Mouse (Mus musculus) heart, adult 2 months (tissue): ENCODE data around the gene Ttc39a. TPM values are rescaled to one million over a fixed set of nuclear protein-coding genes. Genes with fewer than 3 reads are reported as not detected.
A peak's percentile ranks its signal among the peaks of the same experiment; 100 is the strongest.

Experiments
- DNase-seq, 2 experiments: peaks; one replicate each; pipeline ENCODE4 v3.0.0; 2021
- H3K27ac ChIP-seq: fragments of 200-600 bp; 2 replicates; pipeline ENCODE4 v1.8.1; 2022
- H3K27me3 ChIP-seq: fragments of 200-500 bp; 2 replicates; pipeline ENCODE4 v1.6.1; 2012; ENCODE audit warnings: mild to moderate bottlenecking, low read length, inconsistent platforms, mixed read lengths; ENCODE audit not compliant: control insufficient read depth, insufficient read depth
- H3K36me3 ChIP-seq: fragments of 200-500 bp; 2 replicates; pipeline ENCODE4 v1.6.1; 2012; ENCODE audit warnings: low read length, inconsistent platforms; ENCODE audit not compliant: control insufficient read depth, insufficient read depth
- H3K4me1 ChIP-seq: fragments of 200-500 bp; 2 replicates; pipeline ENCODE4 v1.6.1; 2011; ENCODE audit warnings: low read length; ENCODE audit not compliant: control insufficient read depth, insufficient read depth
- H3K4me3 ChIP-seq: fragments of 200-600 bp; 2 replicates; pipeline ENCODE4 v1.8.1; 2022
- H3K79me2 ChIP-seq: fragments of 200-500 bp; replicated peaks from 2 replicates; pipeline ENCODE4 v1.6.1; 2012; ENCODE audit warnings: mild to moderate bottlenecking, inconsistent platforms, low read length, moderate library complexity, mixed read lengths; ENCODE audit not compliant: control insufficient read depth, insufficient read depth
- H3K9ac ChIP-seq: fragments of 200-500 bp; 2 replicates; pipeline ENCODE4 v1.6.1; 2012; ENCODE audit warnings: low read depth, mild to moderate bottlenecking, control low read depth, inconsistent platforms, low read length, mixed read lengths
- CTCF ChIP-seq: fragments of 200-600 bp; IDR thresholded peaks from 2 replicates; pipeline ENCODE4 v1.8.1; 2022; ENCODE audit warnings: antibody characterized with exemption, mild to moderate bottlenecking, moderate library complexity
- EP300 ChIP-seq: fragments of 200-500 bp; IDR thresholded peaks from 2 replicates; pipeline ENCODE4 v1.6.1; 2011; ENCODE audit warnings: low read depth, low read length, control low read depth; ENCODE audit not compliant: insufficient read depth
- POLR2A ChIP-seq: fragments of 200-500 bp; IDR thresholded peaks from 2 replicates; pipeline ENCODE4 v1.6.1; 2011; ENCODE audit warnings: mild to moderate bottlenecking, low read depth, low read length, control low read depth; ENCODE audit not compliant: insufficient read depth
- WGBS: fragments of 180-500 bp; shearing (Covaris S2); methylation state at CpG from one replicate; pipeline ENCODE4 v1.1.7; 2018; 5-methylcytosine and 5-hydroxymethylcytosine counted together
- intact Hi-C: fragments of 180-260 bp; cut with DNase I; formaldehyde crosslinking; loops from one replicate; pipeline ENCODE4 v1.15.1; 2025
- polyA plus RNA-seq: library from polyadenylated mRNA; depleted of rRNA; stranded (reverse); fragments of >200 nt; gene quantifications from 2 replicates; pipeline ENCODE4 v1.2.3, GENCODE M21; 2012
- total RNA-seq, 2 experiments: library from RNA; stranded (reverse); gene quantifications; 2 replicates each; pipeline ENCODE4 v1.2.3; 2021

The Ttc39a gene
- total and polyA plus RNA-seq, 3 experiments = 1.6 to 2.7 (median 2.4) TPM

DNA sequence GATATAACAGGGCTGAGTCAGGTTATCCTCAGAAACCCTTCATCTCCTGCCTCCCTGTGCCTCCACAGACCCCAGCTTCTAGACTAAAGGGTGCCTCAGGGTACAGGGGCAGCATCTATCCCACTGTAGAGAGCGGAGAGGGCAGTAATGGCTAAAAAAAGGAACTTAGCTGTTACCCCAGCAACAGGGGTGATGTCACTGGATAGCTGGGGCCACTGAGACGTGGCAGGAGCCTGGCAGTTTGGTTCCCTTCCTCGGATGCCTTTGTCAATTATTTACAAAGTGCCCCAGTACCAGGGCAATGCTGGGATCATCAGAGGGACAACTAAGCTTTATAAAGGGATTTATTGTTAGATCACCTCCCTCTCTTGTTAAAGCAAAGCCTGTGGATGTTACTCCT lies 12.6 kb downstream of the Ttc39a start:
- DNase-seq = no peak
- Histone ChIP-seq H3K36me3 (no peaks in the 10 kb centered on the region), H3K4me1 (no peaks in the 10 kb centered on the region), H3K27me3 (no peaks in the 10 kb centered on the region), H3K79me2 (no peaks in the 10 kb centered on the region), H3K4me3 (no peak overlapping the region), H3K9ac (no peak overlapping the region), H3K27ac (no peak overlapping the region)
- intact Hi-C loops = no loop called here
- TF ChIP-seq CTCF = no peak
- TF ChIP-seq POLR2A = no peak
- no peak for TF ChIP-seq EP300
- 34% methylated on average over 3 of the region's 3 CpGs for WGBS

DNA sequence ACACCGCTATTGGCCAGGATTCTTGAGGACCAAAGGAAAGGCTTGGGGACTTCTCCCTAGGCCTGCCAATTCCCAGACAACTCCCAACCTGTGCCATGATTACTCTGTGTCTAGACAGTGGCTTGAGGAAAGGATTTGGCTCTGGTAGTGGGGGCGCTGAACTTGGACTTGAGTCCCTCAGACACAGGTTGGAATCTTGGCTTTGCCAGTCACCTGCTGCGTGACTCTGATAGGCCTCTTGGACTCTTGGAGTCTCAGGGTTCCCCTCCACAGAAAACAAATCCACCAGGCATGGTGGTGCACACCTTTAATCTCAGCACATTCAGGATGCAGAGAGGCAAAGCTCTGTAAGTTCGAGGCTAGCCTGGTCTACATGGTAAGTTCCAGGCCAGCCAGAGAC lies 13.1 kb downstream of the Ttc39a start:
- WGBS = 91% methylated on average over 4 of the region's 4 CpGs
- TF ChIP-seq POLR2A = no peak
- no peak for TF ChIP-seq CTCF
- no peak for TF ChIP-seq EP300
- Histone ChIP-seq H3K27ac (no peak overlapping the region), H3K27me3 (no peaks in the 10 kb centered on the region), H3K4me3 (no peak overlapping the region), H3K79me2 (no peaks in the 10 kb centered on the region), H3K9ac (no peak overlapping the region), H3K36me3 (no peaks in the 10 kb centered on the region), H3K4me1 (no peaks in the 10 kb centered on the region)
- intact Hi-C loops = no loop called here
- DNase-seq = no peak

DNA sequence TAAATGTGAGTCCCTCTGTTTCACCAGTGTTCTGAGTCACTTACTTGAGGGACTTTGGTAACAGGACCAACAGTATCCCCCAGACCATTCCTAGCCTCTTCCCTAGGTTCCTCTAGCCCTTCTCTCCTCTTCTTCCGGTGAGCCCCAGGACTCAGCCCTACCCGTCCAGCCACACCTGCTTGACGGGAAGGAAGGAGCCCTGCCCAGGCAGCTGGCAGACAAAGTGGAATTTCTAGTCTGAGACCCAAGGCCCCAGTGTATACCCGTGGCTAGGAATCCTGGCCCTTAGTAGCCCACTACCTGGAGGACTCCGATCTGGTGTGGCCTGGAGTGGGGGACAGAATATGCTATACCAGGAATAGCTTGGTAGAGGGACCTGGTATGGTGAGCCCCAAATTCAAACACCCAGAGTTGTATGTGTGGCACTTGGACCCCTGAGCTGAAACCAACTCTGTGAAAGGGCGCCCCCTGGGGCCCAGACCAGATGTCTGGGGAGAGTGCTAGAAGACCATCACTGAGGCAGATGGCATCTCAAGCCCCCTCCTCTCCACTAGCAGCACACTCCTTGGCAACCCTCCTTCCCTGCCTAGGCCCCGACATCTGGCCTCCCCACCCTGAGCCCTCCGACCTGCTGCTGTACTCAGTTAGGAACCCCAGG lies 13.8 kb downstream of the Ttc39a start:
- no peaks in the 10 kb centered on the region for H3K36me3 ChIP-seq
- 77% methylated on average over 8 of the region's 8 CpGs for WGBS
- H3K4me1 ChIP-seq = no peaks in the 10 kb centered on the region
- H3K79me2 ChIP-seq = no peaks in the 10 kb centered on the region
- intact Hi-C loops = no loop called here
- H3K27ac ChIP-seq = no peak overlapping the region
- DNase-seq = no peak
- H3K9ac ChIP-seq = no peak overlapping the region
- no peak overlapping the region for H3K4me3 ChIP-seq
- TF ChIP-seq POLR2A (no peak), CTCF (peak; percentile 56)
- H3K27me3 ChIP-seq = no peaks in the 10 kb centered on the region

DNA sequence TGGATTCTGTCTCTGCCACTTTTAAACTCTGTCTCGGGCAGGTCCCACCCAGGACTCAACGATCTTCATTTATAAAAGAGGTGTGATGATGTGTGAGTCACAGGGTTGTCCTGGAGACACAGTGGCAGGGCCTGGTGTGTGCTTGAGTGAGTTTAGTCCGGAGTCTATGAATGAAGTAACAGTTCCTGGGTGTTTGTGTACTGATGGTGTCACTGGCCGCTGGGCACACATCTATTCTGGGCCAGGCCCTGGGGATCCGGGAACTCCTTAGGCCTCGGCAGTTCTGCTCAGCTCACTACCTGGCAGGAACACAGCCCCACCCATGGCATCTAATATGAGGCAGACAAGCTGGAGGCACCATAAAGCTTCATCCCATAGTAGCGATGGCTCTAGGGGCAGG lies 15.2 kb downstream of the Ttc39a start:
- Histone ChIP-seq H3K4me3 (no peak overlapping the region), H3K4me1 (no peaks in the 10 kb centered on the region), H3K27ac (no peak overlapping the region), H3K36me3 (no peaks in the 10 kb centered on the region), H3K79me2 (no peaks in the 10 kb centered on the region), H3K27me3 (no peaks in the 10 kb centered on the region), H3K9ac (no peak overlapping the region)
- no peak for TF ChIP-seq CTCF
- TF ChIP-seq EP300 = no peak
- no peak for TF ChIP-seq POLR2A
- intact Hi-C loops = no loop called here
- no peak for DNase-seq
- 88% methylated on average over 7 of the region's 7 CpGs for WGBS

DNA sequence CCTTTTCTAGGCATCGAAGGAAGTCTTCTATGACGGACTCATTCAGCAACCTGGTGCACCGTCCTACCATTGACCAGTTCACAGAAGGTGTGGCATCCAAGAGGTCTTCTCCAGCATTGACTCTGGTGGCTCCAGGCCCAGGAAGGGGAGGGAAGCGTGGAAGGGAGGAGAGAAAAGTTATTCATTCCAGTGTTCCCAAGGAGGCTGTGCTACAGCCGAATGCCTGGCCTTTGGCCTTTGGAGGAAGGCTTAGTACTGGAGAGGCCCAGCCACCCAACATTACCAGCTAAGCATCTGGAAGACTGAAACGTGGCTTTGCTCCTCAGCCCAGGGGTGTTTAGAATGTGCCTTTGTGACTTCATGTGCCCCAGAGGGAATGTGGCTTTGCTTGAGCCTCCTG lies 16.0 kb downstream of the Ttc39a start:
- H3K9ac ChIP-seq = no peak overlapping the region
- H3K79me2 ChIP-seq = no peaks in the 10 kb centered on the region
- H3K27ac ChIP-seq = no peak overlapping the region
- no peaks in the 10 kb centered on the region for H3K27me3 ChIP-seq
- 84% methylated on average over 6 of the region's 6 CpGs for WGBS
- H3K36me3 ChIP-seq = no peaks in the 10 kb centered on the region
- no peak for DNase-seq
- intact Hi-C loops = no loop called here
- H3K4me1 ChIP-seq = no peaks in the 10 kb centered on the region
- TF ChIP-seq POLR2A (no peak), CTCF (no peak), EP300 (no peak)
- no peak overlapping the region for H3K4me3 ChIP-seq

GRCm38 (mm10) chr4:109423438-109423837 lies 17.0 kb downstream of the Ttc39a start:
- Histone ChIP-seq H3K36me3 (no peaks in the 10 kb centered on the region), H3K79me2 (no peaks in the 10 kb centered on the region), H3K4me1 (no peaks in the 10 kb centered on the region), H3K4me3 (no peak overlapping the region), H3K9ac (no peak overlapping the region), H3K27ac (no peak overlapping the region), H3K27me3 (no peaks in the 10 kb centered on the region)
- WGBS = 53% methylated on average over 2 of the region's 2 CpGs
- DNase-seq = no peak
- intact Hi-C loops = no loop called here
- TF ChIP-seq POLR2A = no peak
- TF ChIP-seq CTCF = no peak
- no peak for TF ChIP-seq EP300
